Mouse (Mus musculus) heart, postnatal 0 days (tissue): Measurements from ENCODE around the gene Pi16. TPM values are rescaled to one million over a fixed set of nuclear protein-coding genes. Genes with fewer than 3 reads are reported as not detected.

ENCODE experiments used
- ATAC-seq: fragments of 200-750 bp; cut with Nextera tagmentation; 2 replicates; pipeline ENCODE4 v1.8.0; 2017; ENCODE audit warnings: low read depth, moderate number of reproducible peaks, moderate library complexity; ENCODE audit not compliant: insufficient read depth
- DNase-seq: peaks from one replicate; pipeline ENCODE4 v3.0.0-alpha.2; 2016; ENCODE audit warnings: low spot score
- H3K27ac ChIP-seq: fragments of 300-500 bp; sonication (generic); 2 replicates; pipeline ENCODE4 v1.5.1; 2014; ENCODE audit warnings: low read depth, mild to moderate bottlenecking
- H3K27me3 ChIP-seq: fragments of 300-500 bp; sonication (generic); 2 replicates; pipeline ENCODE4 v1.6.1; 2014; ENCODE audit warnings: low read length, mixed read lengths; ENCODE audit not compliant: control insufficient read depth, insufficient read depth
- H3K36me3 ChIP-seq: fragments of 300-500 bp; sonication (generic); replicated peaks from 2 replicates; pipeline ENCODE4 v1.6.1; 2014; ENCODE audit warnings: low read length, mixed read lengths; ENCODE audit not compliant: control insufficient read depth, insufficient read depth
- H3K4me1 ChIP-seq: fragments of 300-500 bp; sonication (generic); 2 replicates; pipeline ENCODE4 v1.6.1; 2014; ENCODE audit warnings: antibody characterized with exemption; ENCODE audit not compliant: control insufficient read depth, insufficient read depth
- H3K4me2 ChIP-seq: fragments of 300-500 bp; sonication (generic); 2 replicates; pipeline ENCODE4 v1.6.1; 2014; ENCODE audit warnings: low read depth, mild to moderate bottlenecking, low read length, moderate library complexity
- H3K4me3 ChIP-seq: fragments of 300-500 bp; sonication (generic); 2 replicates; pipeline ENCODE4 v1.5.1; 2014; ENCODE audit warnings: low read depth, low read length
- H3K9ac ChIP-seq: fragments of 300-500 bp; sonication (generic); replicated peaks from 2 replicates; pipeline ENCODE4 v1.6.1; 2014; ENCODE audit warnings: low read depth, low read length, mixed read lengths
- H3K9me3 ChIP-seq: fragments of 300-500 bp; sonication (generic); replicated peaks from 2 replicates; pipeline ENCODE4 v1.6.1; 2016; ENCODE audit warnings: low read length; ENCODE audit not compliant: control insufficient read depth
- CTCF ChIP-seq: IDR thresholded peaks from 2 replicates; pipeline ENCODE4 v1.5.1; 2016; ENCODE audit warnings: antibody characterized with exemption, control low read depth, low read depth
- EP300 ChIP-seq: IDR thresholded peaks from 2 replicates; pipeline ENCODE4 v1.6.1; 2016; ENCODE audit warnings: antibody characterized with exemption, low read depth
- WGBS: fragments of 180-500 bp; shearing (Covaris S2); extraction: QIAGEN DNeasy Blood & Tissue Kit; methylation state at CpG from one replicate; pipeline ENCODE4 v1.1.7; 2014; 5-methylcytosine and 5-hydroxymethylcytosine counted together
- polyA plus RNA-seq: library from polyadenylated mRNA; unstranded; fragments of >200 nt; fragmentation: Nextera tagmentation; extraction: Ambion mirVana; gene quantifications from 2 replicates; pipeline ENCODE4 v1.2.1, GENCODE M21; 2015
- total RNA-seq: library from RNA; depleted of rRNA; stranded (reverse); fragments of >200 nt; gene quantifications from 2 replicates; pipeline ENCODE4 v1.2.3, GENCODE M21; 2014; ENCODE audit warnings: low replicate concordance

The Pi16 gene
- total and polyA plus RNA-seq, 2 experiments from 2014 or later, result 4.5 to 12.4 TPM

DNA sequence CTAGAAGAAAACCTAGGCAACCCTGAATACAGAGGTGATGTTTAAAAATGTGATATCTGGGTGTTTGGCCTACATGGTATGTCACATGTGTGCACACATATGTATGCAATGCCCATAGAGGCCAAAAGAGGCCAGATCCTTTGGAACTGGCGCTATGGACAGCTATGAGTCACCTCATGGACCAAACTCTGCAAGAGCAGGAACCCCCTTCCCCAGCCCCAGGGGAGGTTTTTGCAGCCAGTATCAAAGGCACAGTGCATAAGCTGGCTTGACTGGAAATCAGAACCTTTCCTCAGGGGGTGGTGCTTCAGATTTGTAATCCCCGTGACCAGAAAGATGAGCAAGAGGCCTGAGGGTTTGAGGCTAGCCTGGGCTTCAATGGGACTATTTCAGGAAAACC lies 5.4 kb upstream of the Pi16 start:
- no peak overlapping the region for H3K4me3 ChIP-seq
- 80% methylated on average over 2 of the region's 2 CpGs for WGBS
- DNase-seq (no peak), ATAC-seq (no peak)
- H3K27me3 ChIP-seq, result no peaks in the 10 kb centered on the region
- no peaks in the 10 kb centered on the region; the same call in 1 of the 2 replicates for H3K4me1 ChIP-seq
- no peaks in the 10 kb centered on the region for H3K36me3 ChIP-seq
- no peak overlapping the region for H3K4me2 ChIP-seq
- H3K9ac ChIP-seq, result no peak overlapping the region
- no peak for TF ChIP-seq CTCF
- no peak for TF ChIP-seq EP300
- H3K9me3 ChIP-seq, result peaks cover 5% of the 10 kb centered on the region; the same call in 1 of the 2 replicates
- H3K27ac ChIP-seq, result no peak overlapping the region

DNA sequence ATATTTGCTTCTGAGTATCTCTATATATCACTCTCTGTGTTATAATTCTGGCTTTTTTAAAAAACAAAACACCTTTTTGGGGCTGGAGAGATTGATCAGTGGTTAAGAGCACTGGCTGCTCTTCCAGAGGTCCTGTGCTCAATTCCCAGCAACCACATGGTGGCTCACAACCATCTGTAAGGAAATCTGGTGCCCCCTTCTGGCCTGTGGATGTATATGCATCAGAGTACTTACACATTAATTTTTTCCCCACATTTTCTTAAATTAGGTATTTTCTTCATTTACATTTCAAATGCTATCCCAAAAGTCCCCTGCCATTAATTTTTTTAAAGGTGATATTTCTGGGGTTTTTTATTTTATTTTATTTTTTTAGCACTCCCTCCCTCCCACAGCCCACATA lies 4.2 kb upstream of the Pi16 start:
- Histone ChIP-seq H3K4me1 (no peaks in the 10 kb centered on the region; the same call in 1 of the 2 replicates), H3K27ac (no peak overlapping the region), H3K4me3 (no peak overlapping the region), H3K36me3 (no peaks in the 10 kb centered on the region), H3K9me3 (peaks cover 5% of the 10 kb centered on the region; the same call in 1 of the 2 replicates), H3K4me2 (no peak overlapping the region), H3K9ac (no peak overlapping the region), H3K27me3 (no peaks in the 10 kb centered on the region)
- ATAC-seq, result no peak
- TF ChIP-seq CTCF (0 out of 2 replicates have a peak, but pooled peaks have one; percentile 13), EP300 (no peak)
- no peak for DNase-seq

DNA sequence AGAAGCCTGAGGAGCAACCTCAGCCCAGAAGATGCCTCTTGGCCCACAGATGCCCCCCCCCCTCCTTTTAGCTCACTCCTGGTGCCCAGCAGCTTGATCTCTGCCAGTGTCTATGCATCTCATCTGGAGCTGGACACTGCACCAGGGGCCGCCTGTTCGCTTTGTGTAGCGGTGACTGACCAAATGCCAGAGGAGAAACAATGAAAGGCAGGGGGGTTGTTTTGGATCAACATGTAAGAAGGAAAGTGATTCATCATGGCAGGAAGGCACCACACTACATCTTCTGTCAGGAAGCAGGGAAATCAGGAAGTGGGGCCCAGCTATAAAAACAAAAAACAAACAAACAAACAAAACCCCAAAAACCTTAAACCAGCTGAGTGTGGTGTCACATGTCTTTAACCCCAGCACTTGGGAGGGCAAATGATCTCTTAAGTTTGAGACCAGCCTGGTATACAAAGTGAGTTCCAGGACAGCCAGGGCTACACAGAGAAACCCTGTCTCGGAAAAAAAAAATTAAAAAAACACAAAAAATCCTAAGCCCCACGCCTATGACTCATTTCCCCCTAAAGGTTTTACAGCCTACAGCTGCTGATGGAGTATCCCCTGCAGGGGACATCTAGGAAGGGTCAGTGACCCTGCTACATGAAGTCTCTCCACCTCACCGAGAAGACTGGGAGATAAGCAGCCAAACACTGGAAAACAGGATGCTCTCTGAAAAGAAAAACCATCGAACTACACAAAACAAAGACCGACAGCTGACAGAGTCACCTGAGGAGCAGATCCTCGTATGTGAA lies 1.6 kb upstream of the Pi16 start:
- ATAC-seq (peak; percentile 16; the same call in 1 of the 2 replicates), DNase-seq (peak; percentile 41)
- Histone ChIP-seq H3K4me2 (no peak overlapping the region), H3K4me3 (no peak overlapping the region), H3K27me3 (peaks cover 4% of the 10 kb centered on the region; the same call in 1 of the 2 replicates), H3K4me1 (no peaks in the 10 kb centered on the region; the same call in 1 of the 2 replicates), H3K36me3 (no peaks in the 10 kb centered on the region), H3K9me3 (peaks cover 5% of the 10 kb centered on the region; the same call in 1 of the 2 replicates), H3K27ac (peak overlapping the region; percentile 78), H3K9ac (no peak overlapping the region)
- peak; percentile 32; the same call in 1 of the 2 replicates for TF ChIP-seq EP300
- TF ChIP-seq CTCF, result no peak
- WGBS, result 56% methylated on average over 9 of the region's 9 CpGs

DNA sequence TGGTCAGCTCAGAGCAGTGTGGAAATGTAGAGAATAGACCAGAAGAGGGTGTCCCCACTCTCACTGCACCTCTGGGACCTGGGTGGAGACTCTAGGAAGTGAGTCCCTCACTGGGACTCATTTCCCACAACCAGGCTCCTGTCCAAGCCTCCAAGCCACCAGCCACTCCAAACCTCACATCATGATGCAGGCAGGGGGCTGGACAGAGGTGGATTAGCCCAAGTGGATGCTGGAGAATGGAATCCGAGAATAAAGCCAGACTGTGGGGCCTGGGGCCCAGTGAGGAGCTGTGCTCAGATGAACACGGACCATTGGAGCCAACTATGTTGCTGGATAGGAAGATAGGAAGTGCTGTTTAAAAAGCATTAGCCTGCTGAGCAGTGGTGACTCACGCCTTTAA lies 589 bp upstream of the Pi16 start:
- DNase-seq (no peak), ATAC-seq (no peak)
- no peak overlapping the region for H3K4me3 ChIP-seq
- H3K27me3 ChIP-seq, result peaks cover 14% of the 10 kb centered on the region; the same call in 1 of the 2 replicates
- peaks cover 5% of the 10 kb centered on the region; the same call in 1 of the 2 replicates for H3K9me3 ChIP-seq
- H3K9ac ChIP-seq, result no peak overlapping the region
- WGBS, result 50% methylated on average over 3 of the region's 3 CpGs
- no peaks in the 10 kb centered on the region; the same call in 1 of the 2 replicates for H3K4me1 ChIP-seq
- H3K36me3 ChIP-seq, result no peaks in the 10 kb centered on the region
- TF ChIP-seq CTCF (no peak), EP300 (no peak)
- no peak overlapping the region for H3K4me2 ChIP-seq
- peak overlapping the region; percentile 78 for H3K27ac ChIP-seq

DNA sequence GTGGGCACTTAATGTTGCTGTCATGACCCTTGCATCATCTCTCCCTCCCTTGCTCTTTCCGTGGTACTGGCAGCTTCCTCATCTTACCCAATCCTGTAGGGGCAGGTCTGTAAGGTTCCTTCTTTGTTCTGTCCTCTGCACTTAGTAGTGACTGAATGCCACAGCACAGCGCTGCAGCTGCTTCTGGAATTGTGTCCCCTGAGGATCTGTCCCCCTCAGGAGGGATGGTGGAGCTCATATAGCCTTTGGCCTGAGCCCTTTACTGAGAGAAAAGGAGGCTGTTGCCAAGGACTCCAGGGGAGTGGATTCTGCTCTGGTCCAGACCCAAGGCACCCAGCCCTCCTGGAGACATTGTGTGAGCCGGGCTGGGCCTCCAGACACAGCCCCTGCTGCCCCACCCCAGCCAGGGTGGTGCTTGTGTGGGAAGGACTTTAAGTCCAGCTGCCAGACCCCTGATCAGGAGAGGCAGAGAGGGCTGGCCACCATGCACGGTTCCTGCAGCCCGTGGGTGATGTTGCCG lies 1.3 kb downstream of the Pi16 start:
- Histone ChIP-seq H3K9me3 (no peaks in the 10 kb centered on the region), H3K4me3 (no peak overlapping the region), H3K27ac (no peak overlapping the region), H3K4me2 (no peak overlapping the region), H3K9ac (no peak overlapping the region), H3K27me3 (peaks cover 19% of the 10 kb centered on the region; the same call in 1 of the 2 replicates), H3K36me3 (no peaks in the 10 kb centered on the region), H3K4me1 (no peaks in the 10 kb centered on the region; the same call in 1 of the 2 replicates)
- 45% methylated on average over 6 of the region's 6 CpGs for WGBS
- ATAC-seq (no peak), DNase-seq (no peak)
- no peak for TF ChIP-seq EP300
- no peak for TF ChIP-seq CTCF
